Mouse (Mus musculus) embryonic stem cell, embryonic (primary cell): ENCODE measurements around the gene Resf1.
"Not testable (repeated sequence)": the region's sequence is repeated elsewhere in the genome, so short reads cannot be mapped to it uniquely, and the experiment has no call there.

Experiments used
- CTCF ChIA-PET, 4 experiments: fragments of 300-600 bp in 2 of 4; fragments of 350-600 bp in 2 of 4; sonication (Branson Sonifier 250); formaldehyde crosslinking; loops; one replicate each; lab custom pipeline; 2022; ENCODE audit warnings: inconsistent platforms in 2 of 4; lab: Charles Lee
- POLR2A ChIA-PET, 4 experiments: fragments of 300-600 bp in 2 of 4; fragments of 350-600 bp in 2 of 4; sonication (Branson Sonifier 250); formaldehyde crosslinking; loops; one replicate each; lab custom pipeline; 2022; ENCODE audit warnings: antibody characterized with exemption in 4 of 4, inconsistent platforms in 1 of 4; lab: Charles Lee

The Resf1 gene

GRCm38 (mm10) chr6:149308956-149309932 lies at the start of gene Resf1:
TSS of gene Resf1 (plus strand) at chr6:149309414.
- ChIA-PET CTCF (interaction anchor here in 1 of 4 experiments (0.7 to 1.5 kb wide), 2 partner anchors 53 to 100 kb away, joined by 3 to 4 read pairs; no protein-coding TSS in a partner anchor), POLR2A (interaction anchor here in 3 of 4 experiments (0.6 to 22.0 kb wide), 41 partner anchors 8 to 906 kb away, joined by 3 to 498 read pairs (median 4); partner anchors contain the start of genes Amn1 (in 3 of the 3) and Bicd1 (in 2 of the 3))

- ChIA-PET CTCF (interaction anchor here in 1 of 4 experiments (0.8 kb wide), 1 partner anchor 242 kb away, joined by 4 read pairs; no protein-coding TSS in a partner anchor), POLR2A (interaction anchor here in 2 of 4 experiments (0.6 to 1.0 kb wide), 2 partner anchors 10 to 20 kb away, joined by 3 to 4 read pairs; no protein-coding TSS in a partner anchor)
These were observed 48.4 kb upstream of the Resf1 start for GRCm38 (mm10) chr6:149260801-149261239.

DNA sequence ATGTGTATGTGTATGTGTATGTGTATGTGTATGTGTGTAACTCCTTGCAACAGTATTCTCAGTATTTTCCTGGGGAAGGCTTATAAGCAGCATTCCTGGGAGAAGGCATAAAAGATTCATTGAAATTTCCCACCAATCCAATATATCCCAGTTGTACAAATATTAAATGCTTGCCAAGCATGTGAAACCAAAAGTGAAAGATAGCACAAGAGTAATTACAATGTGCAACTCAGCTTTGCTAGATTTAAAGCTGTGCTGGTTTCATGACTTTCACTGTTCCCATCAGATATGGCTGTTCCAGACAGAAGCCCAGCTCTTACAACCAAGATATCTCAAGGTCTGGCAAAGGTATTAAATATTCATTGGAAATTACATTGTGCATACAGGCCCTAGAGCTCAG lies 41.3 kb upstream of the Resf1 start:
- POLR2A ChIA-PET = no interaction called here
- CTCF ChIA-PET = no interaction called here

DNA sequence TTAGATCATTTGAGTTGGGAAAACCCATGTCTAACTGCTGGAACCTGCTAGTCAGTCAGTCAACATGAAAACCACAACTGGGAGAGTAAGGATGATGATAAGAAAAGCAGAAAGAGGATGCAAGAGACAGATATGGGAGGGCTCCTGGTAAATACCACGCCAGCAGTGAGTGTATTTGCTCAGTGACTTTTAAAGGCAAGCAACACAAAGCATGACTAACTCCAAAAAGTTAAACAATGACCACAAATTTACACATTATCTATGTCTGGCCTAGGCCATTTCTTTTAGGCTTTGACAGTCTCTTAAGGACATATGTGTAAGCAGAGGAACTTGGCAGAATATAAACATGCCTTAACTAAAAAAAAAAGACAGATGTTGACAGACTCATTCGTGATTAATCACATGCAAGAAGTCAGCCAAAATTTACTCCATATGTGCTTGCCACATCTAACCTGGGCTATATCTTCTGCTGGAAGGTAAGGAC lies 30.9 kb upstream of the Resf1 start:
- CTCF ChIA-PET = no interaction called here
- POLR2A ChIA-PET = interaction anchor here in 1 of 4 experiments (1.6 kb wide), 1 partner anchor 14 kb away, joined by 4 read pairs; no protein-coding TSS in a partner anchor

DNA sequence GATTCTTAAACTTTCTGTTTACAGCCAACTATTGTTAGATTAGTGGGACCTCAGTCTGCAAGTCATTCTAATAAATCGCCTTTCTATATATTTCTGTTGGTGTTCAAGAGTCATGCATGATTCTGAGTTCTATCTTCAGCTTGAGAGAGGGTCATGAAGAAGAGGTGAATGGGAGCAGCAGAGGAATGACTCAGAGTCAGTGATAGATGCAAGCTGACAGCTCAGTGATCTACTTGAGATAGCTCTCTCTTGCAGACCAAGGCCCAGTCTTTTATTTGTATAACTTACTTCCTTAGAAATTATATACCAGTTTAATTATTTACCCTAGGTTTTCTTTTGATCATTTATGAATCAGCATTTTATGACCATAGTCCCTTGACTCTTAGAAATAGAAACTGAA lies 30.3 kb upstream of the Resf1 start:
- ChIA-PET POLR2A (interaction anchor here in 1 of 4 experiments (0.6 to 1.6 kb wide), 2 partner anchors 14 to 62 kb away, joined by 3 to 4 read pairs; no protein-coding TSS in a partner anchor), CTCF (no interaction called here)

DNA sequence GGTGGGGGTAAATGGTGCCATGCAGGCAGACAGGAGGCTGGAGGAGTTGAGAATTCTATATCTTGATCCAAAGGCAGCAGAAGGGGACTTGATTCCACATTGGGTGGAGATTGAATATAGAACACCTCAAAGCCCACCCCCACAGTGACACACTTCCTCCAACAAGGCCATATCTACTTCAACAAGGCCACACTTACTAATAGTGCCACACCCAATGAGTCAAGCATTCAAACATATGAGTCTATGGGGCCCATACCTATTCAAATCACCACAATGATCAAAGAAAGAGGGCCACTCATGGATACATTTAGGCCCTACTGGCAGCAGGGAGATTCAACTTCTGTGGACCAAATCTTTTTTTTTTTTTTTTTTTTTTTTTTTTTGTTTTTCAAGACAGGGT lies 28.7 kb upstream of the Resf1 start:
- POLR2A ChIA-PET = interaction anchor here in 1 of 4 experiments (0.6 kb wide), 1 partner anchor 19 kb away, joined by 3 read pairs; no protein-coding TSS in a partner anchor
- CTCF ChIA-PET = no interaction called here

GRCm38 (mm10) chr6:149288190-149288589 lies 21.0 kb upstream of the Resf1 start:
- CTCF ChIA-PET = not testable (repeated sequence)
- POLR2A ChIA-PET = interaction anchor here in 1 of 4 experiments (1.3 kb wide), 1 partner anchor 21 kb away, joined by 3 read pairs; the partner anchor contains the start of gene Resf1

GRCm38 (mm10) chr6:149303231-149303630 lies 6.0 kb upstream of the Resf1 start:
- CTCF ChIA-PET = not testable (repeated sequence)
- POLR2A ChIA-PET = interaction anchor here in 1 of 4 experiments (22.0 kb wide), 1 partner anchor 30 kb away, joined by 498 read pairs; no protein-coding TSS in a partner anchor

GRCm38 (mm10) chr6:149307092-149307491 lies 2.1 kb upstream of the Resf1 start:
- POLR2A ChIA-PET = interaction anchor here in 3 of 4 experiments (0.8 to 22.0 kb wide), 7 partner anchors 20 to 350 kb away, joined by 3 to 498 read pairs (median 5); no protein-coding TSS in a partner anchor
- CTCF ChIA-PET = interaction anchor here in 1 of 4 experiments (0.6 kb wide), 1 partner anchor 119 kb away, joined by 3 read pairs; no protein-coding TSS in a partner anchor

- CTCF ChIA-PET = interaction anchor here in 1 of 4 experiments (0.6 kb wide), 1 partner anchor 14 kb away, joined by 3 read pairs; no protein-coding TSS in a partner anchor
- POLR2A ChIA-PET = interaction anchor here in 3 of 4 experiments (0.8 to 22.0 kb wide), 18 partner anchors 9 to 351 kb away, joined by 3 to 498 read pairs (median 6); partner anchors contain the start of genes Amn1 (in 2 of the 3) and Bicd1 (in 1 of the 3)
These were observed 1.4 kb upstream of the Resf1 start for GRCm38 (mm10) chr6:149307801-149308200.

- CTCF ChIA-PET = no interaction called here
- POLR2A ChIA-PET = interaction anchor here in 2 of 4 experiments (0.6 to 22.0 kb wide), 19 partner anchors 10 to 353 kb away, joined by 3 to 498 read pairs (median 6); partner anchors contain the start of gene Amn1 (in 1 of the 2)
These were observed 1.0 kb downstream of the Resf1 start for GRCm38 (mm10) chr6:149310226-149310625.

DNA sequence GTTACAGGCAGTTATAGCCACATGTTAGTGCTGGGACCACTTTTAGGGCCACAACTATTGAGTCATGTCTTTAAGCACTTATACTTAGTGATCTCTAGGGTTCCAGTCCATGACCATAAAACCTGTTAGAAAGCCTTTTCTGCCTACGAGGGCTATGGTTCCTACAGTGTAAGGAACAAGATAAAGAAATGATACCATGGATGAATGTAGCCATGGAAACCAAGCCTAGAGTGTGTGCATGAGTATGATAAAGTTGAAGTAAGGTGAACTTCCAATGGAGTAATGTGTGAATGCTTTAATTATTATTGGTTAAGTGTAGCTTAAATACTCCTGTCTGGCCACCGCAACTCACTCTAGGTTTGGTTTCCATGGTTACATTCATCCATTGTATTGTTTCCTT lies 1.8 kb downstream of the Resf1 start:
- POLR2A ChIA-PET = interaction anchor here in 2 of 4 experiments (0.6 to 22.0 kb wide), 23 partner anchors 9 to 365 kb away, joined by 3 to 498 read pairs (median 5); partner anchors contain the start of genes Amn1 (in 2 of the 2), Dennd5b (in 1 of the 2) and Sinhcaf (in 1 of the 2)

DNA sequence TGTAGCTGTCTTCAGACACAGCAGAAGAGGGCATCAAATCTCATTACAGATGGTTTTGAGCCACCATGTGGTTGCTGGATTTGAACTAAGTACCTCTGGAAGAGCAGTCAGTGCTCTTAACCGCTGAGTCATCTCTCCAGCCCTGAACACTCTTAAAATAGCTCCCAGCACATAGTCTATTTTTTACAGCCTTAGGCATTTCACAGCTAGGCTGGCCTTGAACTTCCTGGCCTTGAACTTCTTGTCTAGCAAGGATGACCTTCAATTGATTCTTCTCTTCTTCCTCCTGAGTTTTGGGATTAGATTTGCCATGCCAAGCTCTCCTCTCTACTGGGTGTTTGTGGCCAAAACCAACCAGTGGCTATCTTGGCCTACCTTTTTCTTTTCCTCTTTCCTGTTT lies 2.6 kb downstream of the Resf1 start:
- POLR2A ChIA-PET = interaction anchor here (0.7 to 22.0 kb wide), 34 partner anchors 10 to 416 kb away, joined by 3 to 498 read pairs (median 5); partner anchors contain the start of genes Amn1 (in 2 of the 4), Bicd1 (in 1 of the 4), Caprin2 (in 1 of the 4) and Dennd5b (in 1 of the 4)
- CTCF ChIA-PET = no interaction called here

More for the DNA sequence above, 1.8 kb downstream of the Resf1 start:
- CTCF ChIA-PET = no interaction called here

DNA sequence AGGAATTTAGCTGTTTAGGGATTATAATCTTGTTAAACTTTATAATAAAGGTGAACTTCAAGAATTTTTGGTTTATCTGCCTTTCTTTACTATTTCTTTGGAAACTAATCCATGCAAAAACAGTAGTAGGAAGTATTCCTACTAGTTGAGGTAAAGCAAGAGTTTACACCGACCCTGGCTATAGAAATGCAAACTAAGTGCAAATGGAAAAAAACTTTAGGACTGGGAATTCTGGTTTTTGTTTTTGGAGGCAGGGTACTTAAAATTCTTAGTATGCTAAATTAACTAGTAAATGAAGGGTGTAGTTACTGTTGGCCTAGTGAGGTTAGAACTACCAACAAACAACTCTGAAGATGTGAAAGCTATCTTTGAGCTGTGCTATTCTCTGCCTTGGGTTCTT lies 3.0 kb downstream of the Resf1 start:
- CTCF ChIA-PET = interaction anchor here in 1 of 4 experiments (0.9 kb wide), 1 partner anchor 180 kb away, joined by 4 read pairs; no protein-coding TSS in a partner anchor
- POLR2A ChIA-PET = interaction anchor here (0.7 to 22.0 kb wide), 37 partner anchors 8 to 417 kb away, joined by 3 to 498 read pairs (median 4); partner anchors contain the start of genes Amn1 (in 2 of the 4), Bicd1 (in 1 of the 4), Caprin2 (in 1 of the 4) and Dennd5b (in 1 of the 4)

- CTCF ChIA-PET = no interaction called here
- POLR2A ChIA-PET = interaction anchor here in 3 of 4 experiments (0.5 to 22.0 kb wide), 6 partner anchors 8 to 173 kb away, joined by 4 to 498 read pairs (median 10); no protein-coding TSS in a partner anchor
These were observed 5.7 kb downstream of the Resf1 start for GRCm38 (mm10) chr6:149314918-149315317.

GRCm38 (mm10) chr6:149323523-149324241 lies 14.5 kb downstream of the Resf1 start:
- ChIA-PET CTCF (interaction anchor here in 2 of 4 experiments (0.7 kb wide), 2 partner anchors 52 to 184 kb away, joined by 5 to 6 read pairs; no protein-coding TSS in a partner anchor), POLR2A (interaction anchor here in 3 of 4 experiments (0.6 to 25.9 kb wide), 10 partner anchors 9 to 166 kb away, joined by 3 to 498 read pairs (median 6); partner anchors contain the start of gene Resf1 (in 1 of the 3))

- ChIA-PET POLR2A (interaction anchor here in 2 of 4 experiments (0.9 to 25.9 kb wide), 7 partner anchors 8 to 29 kb away, joined by 3 to 498 read pairs (median 6); partner anchors contain the start of gene Resf1 (in 1 of the 2)), CTCF (interaction anchor here in 1 of 4 experiments (0.7 kb wide), 2 partner anchors 52 to 68 kb away, joined by 3 to 5 read pairs; no protein-coding TSS in a partner anchor)
These were observed 15.0 kb downstream of the Resf1 start for GRCm38 (mm10) chr6:149324242-149324633.
